Mouse (Mus musculus) hematopoietic stem cell, adult 5-6 weeks (primary cell): ENCODE results near the gene Usp13. TPM values are rescaled to one million over a fixed set of nuclear protein-coding genes. Genes with fewer than 3 reads are reported as not detected.

ENCODE experiments used
- ATAC-seq, 2 experiments: fragments of 125-278 bp in 1 of 2; replicated peaks in 1 of 2; 2 replicates each; pipeline ENCODE4 v1.8.0; 2016 to 2017; ENCODE audit warnings: inconsistent platforms in 2 of 2, mild to moderate bottlenecking in 2 of 2, moderate number of reproducible peaks in 2 of 2, low read depth in 1 of 2, moderate TSS enrichment in 1 of 2; ENCODE audit not compliant: low FRiP score in 2 of 2, poor library complexity in 2 of 2, severe bottlenecking in 2 of 2, insufficient read depth in 1 of 2, low TSS enrichment in 1 of 2
- total RNA-seq: library from RNA; stranded (forward); fragments of 172-1452, 232-1000 nt; gene quantifications from 2 replicates; pipeline ENCODE4 v1.2.3, GENCODE M21; 2017

Gene Usp13
- total RNA-seq = 0.69 TPM in 1 of 2 replicates, not detected in the other

DNA sequence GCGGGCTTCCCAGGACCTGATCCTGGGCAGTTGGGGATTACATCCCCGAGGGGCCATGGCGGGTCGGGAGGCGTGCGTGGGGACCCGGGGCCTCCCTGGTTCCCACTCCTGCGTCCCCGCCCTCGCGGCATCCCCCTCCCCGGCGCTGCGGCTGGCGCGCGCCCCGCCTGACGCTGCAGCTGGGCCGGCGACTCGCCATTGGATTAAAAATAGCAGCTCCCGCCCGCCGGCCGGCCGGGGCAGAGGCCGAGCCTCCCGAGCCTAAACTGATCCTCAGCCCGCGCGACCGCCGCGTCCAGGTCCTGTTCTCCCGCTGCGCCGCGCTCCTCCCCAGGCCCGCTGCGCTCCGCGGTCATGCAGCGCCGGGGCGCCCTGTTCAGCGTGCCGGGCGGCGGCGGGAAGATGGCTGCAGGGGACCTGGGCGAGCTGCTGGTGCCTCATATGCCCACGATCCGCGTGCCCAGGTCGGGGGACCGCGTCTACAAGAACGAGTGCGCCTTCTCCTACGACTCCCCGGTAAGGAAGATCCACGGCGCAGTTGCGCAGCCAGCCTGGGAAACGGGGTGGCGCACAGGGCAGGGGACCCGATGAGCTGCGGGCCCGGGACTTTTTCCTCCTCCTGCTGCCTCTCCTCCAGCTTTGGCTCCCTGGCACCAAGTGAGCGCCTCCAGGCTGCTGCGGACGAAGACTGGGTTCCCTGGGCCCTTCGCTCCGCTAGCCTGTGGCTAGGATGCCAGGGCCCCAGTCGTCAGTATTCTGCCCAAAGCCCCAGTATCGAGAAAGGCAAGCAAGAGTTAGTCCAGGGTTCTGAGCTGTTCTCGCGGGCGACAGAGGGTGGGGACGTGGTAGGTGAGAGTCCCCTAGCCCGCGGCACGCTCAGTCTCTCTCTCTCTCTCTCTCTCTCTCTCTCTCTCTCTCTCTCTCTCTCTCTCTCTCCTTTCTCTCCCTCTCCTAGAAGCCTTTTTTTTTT lies at the start of gene Usp13:
Gene Usp13 (plus strand): TSS at position 190 of the 970 bp plus-strand sequence.
- no peak for ATAC-seq

DNA sequence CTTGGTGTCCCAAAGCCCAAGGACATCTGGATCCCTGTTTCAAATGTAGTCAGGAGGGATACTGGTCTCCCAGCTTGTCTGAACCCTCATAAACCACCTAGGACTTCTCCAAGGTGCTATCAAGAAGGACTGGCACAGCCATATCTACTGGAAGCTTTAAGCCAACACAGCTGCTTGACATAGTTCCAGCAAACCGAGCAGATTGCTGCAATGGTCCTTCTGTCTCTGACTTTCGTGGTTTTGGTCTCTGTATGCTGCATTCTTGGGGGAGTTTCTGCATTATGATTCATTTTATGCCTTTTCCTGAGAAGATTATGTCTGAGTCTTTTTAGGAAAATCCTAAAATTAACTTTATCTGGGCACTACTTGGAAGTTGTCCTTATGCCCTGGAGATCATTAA lies 46.6 kb upstream of the Usp13 start:
- no peak for ATAC-seq

DNA sequence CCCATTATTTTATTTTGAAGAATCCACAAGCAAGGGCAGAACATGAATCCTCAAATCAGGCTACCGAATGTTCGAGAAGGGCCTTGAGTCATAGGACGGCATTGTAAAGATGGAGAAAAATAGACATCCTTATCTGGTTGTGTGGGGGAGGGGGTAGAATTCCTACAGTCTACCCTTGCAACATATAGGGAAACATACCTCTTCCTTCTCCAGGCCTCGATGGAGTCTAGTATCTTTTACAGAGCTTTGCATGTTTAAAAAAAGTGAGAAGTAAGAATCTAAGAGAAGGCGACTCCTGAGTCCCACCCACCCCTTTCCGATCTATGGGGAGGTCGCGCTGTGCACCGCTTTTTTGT lies 367 bp upstream of the Usp13 start:
- no peak for ATAC-seq

DNA sequence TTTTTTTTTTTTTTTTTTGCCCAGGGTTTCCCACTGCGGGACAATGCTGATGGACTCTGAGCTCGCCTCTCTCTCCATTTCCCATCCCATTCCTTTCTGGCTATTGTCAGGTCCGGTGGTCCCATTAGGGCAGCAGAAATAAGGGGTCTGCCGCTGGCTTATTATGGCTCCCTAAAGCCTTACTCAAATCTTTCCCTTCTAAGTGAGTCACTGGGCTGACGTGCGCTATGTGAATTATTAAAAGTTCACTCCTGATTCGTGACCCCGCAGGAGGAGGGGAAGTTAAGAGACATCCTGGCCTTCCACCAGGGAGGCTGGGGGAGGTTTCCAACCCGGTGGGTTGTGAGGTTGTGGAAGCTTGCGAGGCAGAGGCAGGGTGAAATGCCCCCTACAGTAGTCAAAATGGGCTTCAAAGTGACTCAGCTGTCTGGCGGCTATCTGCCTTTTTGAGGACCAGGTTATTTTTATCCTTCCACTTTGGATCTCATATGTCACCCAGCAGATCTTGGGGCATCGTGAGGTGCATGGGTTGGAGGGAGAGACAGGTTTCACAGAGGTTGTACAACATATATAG lies 1.1 kb downstream of the Usp13 start:
- ATAC-seq = no peak

DNA sequence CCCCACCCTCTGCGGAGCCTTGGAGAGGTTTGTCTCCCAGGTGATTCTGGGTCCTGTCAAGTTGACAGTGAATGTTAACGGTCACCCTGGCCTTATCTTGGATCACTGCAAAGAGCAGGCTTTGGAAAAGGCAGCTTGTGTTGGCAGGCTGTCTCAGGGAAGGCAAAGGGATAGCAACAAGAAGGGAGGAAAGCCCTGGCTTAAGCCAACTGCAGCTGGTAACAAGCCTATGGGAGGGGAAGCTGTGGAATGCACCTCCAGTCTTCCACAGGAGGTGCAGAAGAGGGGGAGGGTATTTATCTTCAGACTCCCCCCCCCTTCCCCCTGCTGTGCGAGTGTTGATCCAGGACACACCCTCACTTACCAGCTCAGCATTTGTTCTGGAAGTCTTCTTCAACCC lies 5.3 kb downstream of the Usp13 start:
- ATAC-seq = no peak

DNA sequence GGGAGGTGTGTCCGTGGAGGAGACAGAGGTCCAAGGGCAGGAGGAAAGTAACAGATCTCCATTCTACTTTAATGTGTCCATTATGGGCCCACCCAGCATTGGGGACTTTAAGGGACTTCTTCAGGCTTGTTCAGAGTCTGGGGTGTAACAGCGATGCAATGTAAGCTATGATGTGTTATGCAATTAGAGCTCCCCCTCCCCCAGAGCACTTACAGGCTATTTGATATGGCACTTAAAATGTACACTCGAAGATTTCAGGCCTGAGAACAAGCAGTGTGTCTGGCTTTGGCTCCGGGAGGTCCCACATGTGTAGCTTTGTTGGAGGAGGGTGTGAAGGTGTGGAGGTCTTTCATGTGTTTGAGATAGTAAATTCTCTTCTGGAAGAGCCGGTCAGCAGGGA lies 7.6 kb downstream of the Usp13 start:
- no peak for ATAC-seq

DNA sequence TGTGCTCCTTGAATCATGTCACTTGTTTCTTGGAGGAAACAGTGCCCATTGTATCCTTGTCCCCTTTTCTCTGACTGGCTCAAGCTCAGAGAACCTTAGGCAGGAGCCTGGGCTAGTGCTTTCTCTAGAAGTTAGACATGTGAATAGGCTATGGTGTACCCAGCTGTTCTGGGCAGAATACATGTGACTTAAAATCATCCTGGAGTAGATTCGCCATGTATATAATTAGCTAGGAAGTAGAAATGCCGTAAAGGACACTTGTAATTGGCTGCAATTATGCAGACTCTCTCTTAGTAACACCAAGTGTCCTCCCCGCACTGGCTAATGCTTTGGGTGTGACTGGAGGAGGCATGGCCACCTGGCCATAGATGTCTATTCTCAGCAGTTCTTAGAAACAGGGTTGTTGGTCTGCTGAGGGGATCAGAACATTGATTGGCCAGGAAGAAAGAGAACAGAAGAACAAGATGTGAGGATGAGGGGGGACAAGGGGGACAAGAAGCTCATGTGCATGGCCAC lies 8.7 kb downstream of the Usp13 start:
- ATAC-seq = no peak

DNA sequence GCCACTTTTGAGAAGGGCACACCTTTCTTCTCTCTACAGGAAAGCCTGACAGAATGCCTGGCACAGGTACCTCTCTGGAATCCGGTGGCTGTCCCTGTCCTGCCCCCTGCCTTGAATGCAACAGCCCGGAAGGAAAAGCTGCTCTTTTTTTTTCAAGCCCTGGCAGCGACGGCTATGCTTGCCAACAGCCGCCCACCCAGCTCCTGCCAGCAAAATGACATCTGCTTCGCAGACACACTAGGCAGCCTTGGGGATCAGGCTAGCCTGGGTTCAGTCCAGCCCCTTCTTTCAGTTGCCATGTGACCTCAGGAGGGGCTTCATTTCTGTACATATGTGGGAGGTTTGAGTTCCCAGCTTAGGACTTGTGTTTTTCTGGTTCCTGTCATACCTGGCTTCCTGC lies 9.4 kb downstream of the Usp13 start:
- no peak for ATAC-seq

DNA sequence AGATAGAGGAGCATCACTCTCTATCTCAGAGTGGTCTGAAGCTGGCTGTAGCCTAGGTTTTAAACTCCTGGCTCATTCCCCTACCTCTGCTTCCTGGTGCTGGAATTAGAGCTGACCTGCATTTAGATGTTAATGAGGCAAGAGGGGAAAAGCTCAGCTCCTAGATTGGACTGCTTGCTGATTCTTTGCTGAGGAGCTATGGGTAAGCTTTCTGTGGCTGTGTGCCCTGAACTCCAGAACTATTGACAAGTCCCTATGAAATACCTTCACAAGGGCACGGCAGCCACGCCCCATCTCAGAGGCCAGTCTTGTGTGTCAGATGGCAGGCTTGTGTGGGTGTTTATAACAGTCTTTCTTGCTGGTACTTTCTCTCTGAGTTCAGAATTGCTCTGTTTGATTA lies 16.5 kb downstream of the Usp13 start:
- no peak for ATAC-seq

DNA sequence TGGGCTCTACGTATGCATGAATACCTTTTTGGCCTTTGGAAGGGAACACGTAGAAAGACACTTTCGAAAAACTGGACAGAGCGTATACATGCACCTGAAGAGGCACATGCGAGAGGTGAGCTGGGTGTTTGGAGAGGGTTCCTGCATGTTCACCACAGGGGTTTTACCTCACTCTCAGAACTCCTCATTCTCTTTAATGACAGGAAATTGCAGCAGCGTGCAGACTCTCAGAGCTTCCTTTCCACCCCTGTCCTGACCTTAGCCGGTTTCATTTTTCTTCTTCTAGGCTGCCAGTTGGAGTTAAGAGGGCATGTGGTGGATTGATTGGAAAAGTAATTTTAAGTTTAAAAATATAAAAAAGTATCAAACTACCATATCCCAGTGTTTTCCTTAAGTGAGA lies 20.5 kb downstream of the Usp13 start:
- ATAC-seq = no peak

DNA sequence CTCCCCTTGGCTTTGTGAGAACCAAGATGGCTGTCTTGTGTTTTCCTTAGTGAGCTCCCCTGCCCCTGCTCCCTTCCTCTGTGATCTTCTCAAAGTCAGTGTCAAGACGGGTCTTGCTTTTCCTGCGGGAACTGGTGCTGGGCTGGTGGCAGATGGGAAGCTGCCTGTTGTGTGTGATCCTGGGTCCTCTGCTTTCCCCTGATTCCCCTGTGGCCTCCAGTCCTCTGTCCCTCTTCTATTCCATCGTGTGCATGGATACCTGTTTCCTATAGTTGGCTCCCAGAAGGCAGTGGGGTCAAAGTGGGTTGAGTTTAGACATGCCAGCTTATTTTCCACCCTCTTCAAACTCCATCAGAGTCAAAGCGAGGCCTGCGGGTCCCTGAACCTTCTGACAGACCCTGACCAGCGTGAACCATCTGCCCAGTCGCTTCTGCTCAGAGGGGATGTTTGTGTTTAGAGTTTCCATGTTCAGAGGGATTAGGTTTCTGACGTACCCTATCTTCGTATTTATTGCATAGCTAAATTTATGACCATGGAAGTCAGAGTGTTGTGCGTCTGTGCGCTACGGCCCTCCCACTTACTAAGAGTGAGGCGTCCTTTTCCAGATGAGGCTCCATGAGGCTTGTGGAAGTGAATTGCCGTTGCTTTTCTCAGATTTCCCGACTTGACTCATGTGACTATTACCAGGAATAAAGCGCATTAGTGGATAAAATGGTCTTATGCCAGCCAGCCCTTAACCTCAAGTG lies 39.2 kb downstream of the Usp13 start:
- ATAC-seq = no peak

DNA sequence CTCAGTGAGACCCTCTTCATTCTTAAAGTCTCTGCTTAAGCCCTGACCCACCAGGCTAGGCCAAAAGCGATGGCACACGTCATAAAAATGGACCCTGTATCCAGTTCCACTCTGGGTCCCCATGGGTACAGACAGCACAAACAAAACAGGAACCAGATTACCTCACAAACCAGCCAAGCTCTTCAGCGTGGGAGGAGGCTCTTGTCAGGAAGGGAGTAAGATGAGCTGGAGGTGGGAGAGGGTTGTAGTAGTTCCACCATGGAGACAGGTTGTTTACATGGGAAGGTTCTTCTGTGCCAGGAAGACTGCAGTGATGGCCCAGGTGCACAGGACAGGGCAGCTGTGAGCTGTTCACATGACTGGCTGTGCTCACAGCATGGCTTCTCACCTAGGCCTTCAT lies 53.7 kb downstream of the Usp13 start:
- ATAC-seq = no peak

DNA sequence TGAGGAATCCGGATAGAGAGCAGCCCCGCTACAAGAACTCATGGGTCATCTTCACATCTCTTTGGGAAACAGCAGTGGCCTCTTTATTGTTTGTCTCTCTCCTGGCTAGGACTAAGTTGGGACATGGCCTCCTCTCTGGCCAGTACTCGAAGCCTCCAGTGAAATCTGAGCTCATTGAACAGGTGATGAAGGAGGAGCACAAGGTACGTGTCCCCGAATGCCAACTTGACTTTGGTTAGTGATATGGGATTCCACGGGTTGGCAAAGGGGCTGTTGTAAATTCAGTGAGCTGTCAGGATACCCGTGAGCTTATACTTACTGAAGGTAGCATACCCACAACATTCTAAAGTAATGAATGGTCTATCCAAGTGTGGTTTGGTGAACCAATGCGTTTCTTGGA lies 69.0 kb downstream of the Usp13 start:
- ATAC-seq = no peak

DNA sequence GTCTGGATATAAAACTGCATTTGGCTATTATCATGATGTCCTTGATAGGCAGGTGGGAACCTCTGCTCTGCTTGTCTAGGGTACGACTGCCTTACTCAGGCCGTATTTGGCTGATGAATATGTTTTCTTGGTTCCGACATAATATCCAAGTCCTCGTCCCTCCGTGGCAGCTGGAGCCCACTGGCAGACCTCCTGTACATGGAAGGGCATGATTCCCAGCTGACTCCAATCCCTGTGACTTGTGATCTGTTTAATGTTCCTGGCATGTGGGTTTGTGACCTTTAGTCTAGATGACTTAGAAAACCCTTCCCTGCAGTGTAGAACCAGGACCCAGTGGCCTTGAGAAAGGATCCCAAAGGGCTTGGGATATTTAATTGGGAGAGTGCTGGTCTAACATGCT lies 71.5 kb downstream of the Usp13 start:
- no peak for ATAC-seq

DNA sequence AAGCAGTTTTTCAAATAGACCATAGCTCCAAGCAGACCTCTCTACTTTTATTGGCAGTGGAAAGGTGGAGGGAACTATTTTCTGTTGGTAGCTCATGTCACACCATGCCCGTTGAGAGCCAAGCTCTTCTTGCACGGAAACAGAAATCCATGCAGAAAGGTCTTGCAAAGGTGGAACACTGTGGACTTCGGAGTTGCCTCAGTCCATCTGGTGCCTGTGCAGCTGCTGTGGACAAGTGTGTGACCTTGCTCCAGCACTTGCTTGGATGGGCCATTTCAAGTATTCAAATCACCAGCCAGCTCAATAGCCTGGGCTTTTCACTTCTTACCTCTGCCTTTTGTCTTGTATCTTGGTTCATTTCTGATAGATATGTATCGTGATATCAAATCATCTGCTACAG lies 72.8 kb downstream of the Usp13 start:
- ATAC-seq = no peak

DNA sequence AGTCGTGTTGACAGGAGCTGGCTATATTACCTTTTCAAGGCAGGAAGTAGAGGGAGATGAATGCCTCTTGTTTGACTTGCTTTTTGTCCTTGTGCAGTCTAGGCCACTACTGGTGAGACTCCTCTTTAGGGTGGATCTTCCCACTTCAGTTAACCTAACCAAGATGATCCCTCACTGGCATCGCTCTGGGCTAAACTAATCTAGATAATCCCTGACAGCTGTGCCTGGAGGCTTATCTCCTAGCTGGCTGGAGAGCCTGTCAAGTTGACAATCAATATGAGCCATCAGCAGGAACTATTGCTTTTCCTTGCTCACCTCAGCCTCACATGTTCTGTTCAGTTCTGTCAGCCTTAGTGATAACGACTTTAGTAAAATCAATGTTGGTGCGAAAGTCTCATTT lies 86.1 kb downstream of the Usp13 start:
- no peak for ATAC-seq

DNA sequence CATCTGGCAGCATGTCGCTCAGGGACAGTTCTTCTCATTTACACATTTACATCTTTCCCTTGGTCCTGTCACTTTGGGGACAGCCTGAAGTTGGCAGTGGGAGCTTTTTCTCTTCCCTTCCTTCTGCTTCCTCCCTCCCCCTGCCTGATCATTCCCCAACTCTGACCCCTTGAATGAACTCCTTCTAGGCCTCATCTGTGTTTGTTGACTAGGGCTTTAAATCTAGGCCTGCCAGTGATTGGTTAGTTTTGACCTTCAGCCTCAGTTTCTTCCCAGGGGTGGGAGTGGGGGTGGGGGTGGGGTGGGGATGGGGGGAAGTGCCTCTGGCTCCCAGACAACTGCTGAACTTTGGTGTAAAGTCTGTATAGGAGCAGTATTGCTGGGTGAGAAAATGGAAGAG lies 87.3 kb downstream of the Usp13 start:
- ATAC-seq = no peak
